Mouse (Mus musculus) T-cell, adult 66 days (primary cell): ENCODE measurements around the gene Deup1. TPM values are rescaled to one million over a fixed set of nuclear protein-coding genes. Genes with fewer than 3 reads are reported as not detected.

Source experiments
- total RNA-seq, 2 experiments: library from RNA; stranded (reverse); gene quantifications; 3 replicates in 1 of 2; 4 replicates in 1 of 2; pipeline ENCODE4 v1.2.4; 2023

Deup1 gene
- not detected for total RNA-seq

DNA sequence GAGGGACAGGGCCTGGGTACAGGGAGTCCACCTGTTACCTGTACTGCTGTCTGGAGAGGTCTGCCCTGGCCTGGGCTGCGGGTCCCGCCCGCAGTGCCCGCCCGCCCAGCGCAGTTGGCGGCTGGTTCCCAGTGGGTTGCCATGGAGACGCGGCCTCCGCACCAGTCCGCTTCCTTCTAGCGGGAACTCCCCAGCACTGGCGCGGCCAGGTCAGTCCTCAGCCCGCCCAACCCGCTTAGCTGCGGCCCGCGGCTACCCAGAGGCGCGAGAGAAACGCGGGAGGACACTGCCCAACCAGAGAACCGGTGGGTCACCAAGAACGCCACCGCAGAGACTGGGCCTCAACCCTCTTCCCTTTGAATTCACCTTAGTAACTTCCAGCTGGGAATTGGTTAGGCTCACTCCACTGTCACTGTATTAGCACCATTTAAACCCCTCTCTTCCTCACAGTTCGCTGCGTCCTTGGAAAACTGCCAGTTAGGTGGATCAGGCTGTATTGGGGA, at the start of gene Deup1:
Gene Deup1 (minus strand): TSS at position 149 of the 503 bp plus-strand sequence.

Other genes with a start within 250 kb of the Deup1 start
- 10 to 100 TPM; 16.7 to 24.8 TPM for gene Smco4, start 134.5 kb downstream of the Deup1 start, total RNA-seq
- gene Slc36a4, start 81.8 kb upstream of the Deup1 start, total RNA-seq, result 10 to 100 TPM; 12.7 to 13.4 TPM
- not detected for gene Mtnr1b, start 246.6 kb upstream of the Deup1 start, total RNA-seq